Mouse (Mus musculus): ENCODE measurements around the gene Mpdz. TPM values are rescaled to one million over a fixed set of nuclear protein-coding genes. Genes with fewer than 3 reads are reported as not detected.

Mpdz gene
- total and polyA plus RNA-seq, 2 experiments from 2014 or later = 7.8 to 38.8 TPM

GRCm38 (mm10) chr4:81433961-81434360 lies 8.7 kb downstream of the Mpdz start:
- 84% methylated on average over 3 of the region's 3 CpGs for WGBS
- H3K27me3 ChIP-seq (ENCODE audit: insufficient read depth, low read length) = no peaks in the 10 kb centered on the region
- ATAC-seq (no peak), DNase-seq (ENCODE audit: low spot score) (no peak)
- H3K4me2 ChIP-seq (ENCODE audit: low read depth, low read length) = no peak overlapping the region
- no peak overlapping the region for H3K4me3 ChIP-seq (ENCODE audit: low read length)
- no peak overlapping the region for H3K27ac ChIP-seq
- no peaks in the 10 kb centered on the region for H3K4me1 ChIP-seq (ENCODE audit: insufficient read depth, low read length)
- H3K9me3 ChIP-seq (ENCODE audit: low read length) = no peaks in the 10 kb centered on the region
- no peak overlapping the region for H3K9ac ChIP-seq (replicated peaks; ENCODE audit: low read length)
- no peaks in the 10 kb centered on the region for H3K36me3 ChIP-seq (ENCODE audit: insufficient read depth, low read length)
- TF ChIP-seq CTCF (IDR thresholded peaks at IDR 0.05; ENCODE audit: low read depth) = no peak

DNA sequence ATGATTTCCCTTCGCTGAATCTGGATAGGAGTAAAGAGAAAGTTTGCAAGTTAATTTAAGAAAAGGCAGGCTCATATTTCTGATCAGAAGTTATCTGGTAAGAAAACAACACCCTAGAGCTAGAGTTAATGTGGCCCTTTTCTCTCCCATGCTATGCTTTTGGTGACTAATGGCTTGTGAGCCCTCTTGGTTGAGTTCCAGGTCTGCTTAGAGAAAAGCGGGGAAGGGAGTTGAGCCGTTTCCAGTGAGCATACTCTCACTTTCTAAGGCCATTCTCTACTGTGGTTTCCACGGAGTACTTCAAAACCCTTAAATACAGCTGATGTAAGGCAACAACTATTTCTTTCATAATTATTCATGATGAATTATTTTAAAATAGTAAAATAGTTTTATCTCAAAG lies 11.8 kb downstream of the Mpdz start:
- H3K27me3 ChIP-seq (ENCODE audit: insufficient read depth, low read length) = no peaks in the 10 kb centered on the region
- H3K4me1 ChIP-seq (ENCODE audit: insufficient read depth, low read length) = no peaks in the 10 kb centered on the region
- ATAC-seq (no peak), DNase-seq (ENCODE audit: low spot score) (peak; percentile 43)
- 64% methylated on average over 4 of the region's 4 CpGs for WGBS
- TF ChIP-seq CTCF (IDR thresholded peaks at IDR 0.05; ENCODE audit: low read depth) = no peak
- H3K9ac ChIP-seq (replicated peaks; ENCODE audit: low read length) = no peak overlapping the region
- H3K4me3 ChIP-seq (ENCODE audit: low read length) = no peak overlapping the region
- H3K9me3 ChIP-seq (ENCODE audit: low read length) = no peaks in the 10 kb centered on the region
- no peak overlapping the region for H3K4me2 ChIP-seq (ENCODE audit: low read depth, low read length)
- no peak overlapping the region for H3K27ac ChIP-seq
- H3K36me3 ChIP-seq (ENCODE audit: insufficient read depth, low read length) = no peaks in the 10 kb centered on the region

- 39% methylated on average over 3 of the region's 3 CpGs for WGBS
- H3K27me3 ChIP-seq (ENCODE audit: insufficient read depth, low read length) = no peaks in the 10 kb centered on the region
- H3K9ac ChIP-seq (replicated peaks; ENCODE audit: low read length) = no peak overlapping the region
- ATAC-seq (0 out of 2 replicates have a peak, but pooled peaks have one; percentile 64), DNase-seq (ENCODE audit: low spot score) (peak; percentile 58)
- H3K4me3 ChIP-seq (ENCODE audit: low read length) = no peak overlapping the region
- no peak overlapping the region for H3K4me2 ChIP-seq (ENCODE audit: low read depth, low read length)
- TF ChIP-seq CTCF (IDR thresholded peaks at IDR 0.05; ENCODE audit: low read depth) = no peak
- no peaks in the 10 kb centered on the region for H3K4me1 ChIP-seq (ENCODE audit: insufficient read depth, low read length)
- no peaks in the 10 kb centered on the region for H3K9me3 ChIP-seq (ENCODE audit: low read length)
- no peaks in the 10 kb centered on the region for H3K36me3 ChIP-seq (ENCODE audit: insufficient read depth, low read length)
- H3K27ac ChIP-seq = peak overlapping the region; percentile 1; the same call in 1 of the 2 replicates
Measured at GRCm38 (mm10) chr4:81430105-81430504, 12.5 kb downstream of the Mpdz start.

- WGBS = 60% methylated on average over 2 of the region's 2 CpGs
- TF ChIP-seq CTCF (IDR thresholded peaks at IDR 0.05; ENCODE audit: low read depth) = no peak
- Histone ChIP-seq H3K27me3 (ENCODE audit: insufficient read depth, low read length) (no peaks in the 10 kb centered on the region), H3K36me3 (ENCODE audit: insufficient read depth, low read length) (no peaks in the 10 kb centered on the region), H3K9me3 (ENCODE audit: low read length) (no peaks in the 10 kb centered on the region), H3K27ac (peak overlapping the region; percentile 1; the same call in 1 of the 2 replicates), H3K9ac (replicated peaks; ENCODE audit: low read length) (no peak overlapping the region), H3K4me1 (ENCODE audit: insufficient read depth, low read length) (no peaks in the 10 kb centered on the region), H3K4me3 (ENCODE audit: low read length) (no peak overlapping the region), H3K4me2 (ENCODE audit: low read depth, low read length) (no peak overlapping the region)
- peak; percentile 26 for DNase-seq (ENCODE audit: low spot score)
- ATAC-seq = no peak
Measured at GRCm38 (mm10) chr4:81429670-81430069, 12.9 kb downstream of the Mpdz start.

GRCm38 (mm10) chr4:81423556-81423955 lies 19.1 kb downstream of the Mpdz start:
- no peak overlapping the region for H3K9ac ChIP-seq (replicated peaks; ENCODE audit: low read length)

GRCm38 (mm10) chr4:81421621-81422020 lies 21.0 kb downstream of the Mpdz start:
- DNase-seq (ENCODE audit: low spot score) (no peak), ATAC-seq (no peak)
- H3K9ac ChIP-seq (replicated peaks; ENCODE audit: low read length) = no peak overlapping the region
- TF ChIP-seq CTCF (IDR thresholded peaks at IDR 0.05; ENCODE audit: low read depth) = no peak
- H3K4me2 ChIP-seq (ENCODE audit: low read depth, low read length) = no peak overlapping the region
- WGBS = 63% methylated on average over 2 of the region's 2 CpGs
- no peaks in the 10 kb centered on the region for H3K27me3 ChIP-seq (ENCODE audit: insufficient read depth, low read length)
- H3K36me3 ChIP-seq (ENCODE audit: insufficient read depth, low read length) = no peaks in the 10 kb centered on the region
- no peak overlapping the region for H3K4me3 ChIP-seq (ENCODE audit: low read length)
- H3K9me3 ChIP-seq (ENCODE audit: low read length) = no peaks in the 10 kb centered on the region
- no peak overlapping the region for H3K27ac ChIP-seq
- no peaks in the 10 kb centered on the region for H3K4me1 ChIP-seq (ENCODE audit: insufficient read depth, low read length)

More at GRCm38 (mm10) chr4:81423556-81423955, 19.1 kb downstream of the Mpdz start:
- Histone ChIP-seq H3K4me1 (ENCODE audit: insufficient read depth, low read length) (no peaks in the 10 kb centered on the region), H3K27ac (no peak overlapping the region), H3K4me3 (ENCODE audit: low read length) (no peak overlapping the region), H3K36me3 (ENCODE audit: insufficient read depth, low read length) (no peaks in the 10 kb centered on the region), H3K4me2 (ENCODE audit: low read depth, low read length) (no peak overlapping the region), H3K9me3 (ENCODE audit: low read length) (no peaks in the 10 kb centered on the region), H3K27me3 (ENCODE audit: insufficient read depth, low read length) (no peaks in the 10 kb centered on the region)
- TF ChIP-seq CTCF (IDR thresholded peaks at IDR 0.05; ENCODE audit: low read depth) = no peak
- ATAC-seq (no peak), DNase-seq (ENCODE audit: low spot score) (no peak)
- WGBS = 81% methylated on average over 1 of the region's 1 CpGs

- Histone ChIP-seq H3K4me1 (ENCODE audit: insufficient read depth, low read length) (no peaks in the 10 kb centered on the region), H3K27ac (no peak overlapping the region), H3K4me2 (ENCODE audit: low read depth, low read length) (peak overlapping the region; percentile 23; the same call in 1 of the 2 replicates), H3K36me3 (ENCODE audit: insufficient read depth, low read length) (no peaks in the 10 kb centered on the region), H3K4me3 (ENCODE audit: low read length) (no peak overlapping the region), H3K27me3 (ENCODE audit: insufficient read depth, low read length) (no peaks in the 10 kb centered on the region), H3K9ac (replicated peaks; ENCODE audit: low read length) (no peak overlapping the region), H3K9me3 (ENCODE audit: low read length) (no peaks in the 10 kb centered on the region)
- DNase-seq (ENCODE audit: low spot score) (no peak), ATAC-seq (0 out of 2 replicates have a peak, but pooled peaks have one; percentile 29)
- no peak for TF ChIP-seq CTCF (IDR thresholded peaks at IDR 0.05; ENCODE audit: low read depth)
- WGBS = 50% methylated on average over 10 of the region's 10 CpGs
Measured at GRCm38 (mm10) chr4:81415324-81416026, 27.1 kb downstream of the Mpdz start.
